Mouse (Mus musculus): ENCODE results near the gene Ankrd27. TPM values are rescaled to one million over a fixed set of nuclear protein-coding genes. Genes with fewer than 3 reads are reported as not detected.

Ankrd27 gene
- polyA plus RNA-seq, 1 experiment from 2014 or later = 19.2 TPM

- H3K36me3 ChIP-seq = peaks cover 88% of the 10 kb centered on the region
- H3K4me1 ChIP-seq (replicated peaks) = no peaks in the 10 kb centered on the region
- no peaks in the 10 kb centered on the region for H3K27me3 ChIP-seq
- ATAC-seq (ENCODE audit: low FRiP score) = no peak
- H3K4me3 ChIP-seq = no peak overlapping the region
- H3K9ac ChIP-seq = no peak overlapping the region
- WGBS = 94% methylated on average over 10 of the region's 10 CpGs
- no peaks in the 10 kb centered on the region for H3K9me3 ChIP-seq
- H3K4me2 ChIP-seq = no peak overlapping the region
- no peak overlapping the region for H3K27ac ChIP-seq
Measured at GRCm38 (mm10) chr7:35622626-35623025, 36.6 kb downstream of the Ankrd27 start.

GRCm38 (mm10) chr7:35626038-35626437 lies 40.0 kb downstream of the Ankrd27 start:
- H3K4me2 ChIP-seq = no peak overlapping the region
- H3K27ac ChIP-seq = no peak overlapping the region
- H3K4me1 ChIP-seq (replicated peaks) = no peaks in the 10 kb centered on the region
- H3K9ac ChIP-seq = no peak overlapping the region
- 96% methylated on average over 5 of the region's 5 CpGs for WGBS
- H3K4me3 ChIP-seq = no peak overlapping the region
- H3K36me3 ChIP-seq = peaks cover 85% of the 10 kb centered on the region
- no peaks in the 10 kb centered on the region for H3K27me3 ChIP-seq
- ATAC-seq (ENCODE audit: low FRiP score) = no peak
- no peaks in the 10 kb centered on the region for H3K9me3 ChIP-seq

GRCm38 (mm10) chr7:35627371-35627770 lies 41.3 kb downstream of the Ankrd27 start:
- H3K27ac ChIP-seq = no peak overlapping the region
- no peak overlapping the region for H3K4me2 ChIP-seq
- no peak overlapping the region for H3K9ac ChIP-seq
- ATAC-seq (ENCODE audit: low FRiP score) = no peak
- 92% methylated on average over 10 of the region's 10 CpGs for whole genome bisulfite sequencing
- no peaks in the 10 kb centered on the region for H3K4me1 ChIP-seq (replicated peaks)
- H3K27me3 ChIP-seq = no peaks in the 10 kb centered on the region
- H3K4me3 ChIP-seq = no peak overlapping the region
- H3K9me3 ChIP-seq = no peaks in the 10 kb centered on the region
- peaks cover 82% of the 10 kb centered on the region for H3K36me3 ChIP-seq

- 71% methylated on average over 5 of the region's 5 CpGs for WGBS
- Histone ChIP-seq H3K9me3 (no peaks in the 10 kb centered on the region), H3K36me3 (peaks cover 77% of the 10 kb centered on the region)
Measured at GRCm38 (mm10) chr7:35628496-35628895, 42.5 kb downstream of the Ankrd27 start.

GRCm38 (mm10) chr7:35636229-35636628 lies 50.2 kb downstream of the Ankrd27 start:
- Histone ChIP-seq H3K27ac (no peak overlapping the region), H3K4me2 (no peak overlapping the region), H3K9ac (no peak overlapping the region), H3K9me3 (no peaks in the 10 kb centered on the region), H3K4me1 (replicated peaks) (no peaks in the 10 kb centered on the region), H3K36me3 (peaks cover 67% of the 10 kb centered on the region), H3K4me3 (no peak overlapping the region), H3K27me3 (no peaks in the 10 kb centered on the region)
- WGBS = 73% methylated on average over 6 of the region's 6 CpGs
- no peak for ATAC-seq (ENCODE audit: low FRiP score)

More at GRCm38 (mm10) chr7:35628496-35628895, 42.5 kb downstream of the Ankrd27 start:
- H3K9ac ChIP-seq = no peak overlapping the region
- H3K27me3 ChIP-seq = no peaks in the 10 kb centered on the region
- H3K4me1 ChIP-seq (replicated peaks) = no peaks in the 10 kb centered on the region
- no peak overlapping the region for H3K27ac ChIP-seq
- ATAC-seq (ENCODE audit: low FRiP score) = no peak
- H3K4me3 ChIP-seq = no peak overlapping the region
- H3K4me2 ChIP-seq = no peak overlapping the region

GRCm38 (mm10) chr7:35636874-35637273 lies 50.8 kb downstream of the Ankrd27 start:
- 96% methylated on average over 9 of the region's 9 CpGs for WGBS
- Histone ChIP-seq H3K27ac (no peak overlapping the region), H3K36me3 (peaks cover 67% of the 10 kb centered on the region), H3K4me3 (no peak overlapping the region), H3K9me3 (no peaks in the 10 kb centered on the region), H3K27me3 (no peaks in the 10 kb centered on the region), H3K4me2 (no peak overlapping the region), H3K9ac (no peak overlapping the region), H3K4me1 (replicated peaks) (no peaks in the 10 kb centered on the region)
- ATAC-seq (ENCODE audit: low FRiP score) = no peak

GRCm38 (mm10) chr7:35640072-35640471 lies 54.0 kb downstream of the Ankrd27 start:
- no peaks in the 10 kb centered on the region for H3K9me3 ChIP-seq
- no peak overlapping the region for H3K4me3 ChIP-seq
- no peak overlapping the region for H3K4me2 ChIP-seq
- no peaks in the 10 kb centered on the region for H3K4me1 ChIP-seq (replicated peaks)
- no peak overlapping the region for H3K9ac ChIP-seq
- no peak overlapping the region for H3K27ac ChIP-seq
- WGBS = 82% methylated on average over 6 of the region's 6 CpGs
- H3K27me3 ChIP-seq = no peaks in the 10 kb centered on the region
- peaks cover 79% of the 10 kb centered on the region for H3K36me3 ChIP-seq
- ATAC-seq (ENCODE audit: low FRiP score) = no peak

GRCm38 (mm10) chr7:35646317-35647081 lies 60.5 kb downstream of the Ankrd27 start:
- ATAC-seq (ENCODE audit: low FRiP score) = peak; percentile 60
- no peaks in the 10 kb centered on the region for H3K27me3 ChIP-seq
- H3K9ac ChIP-seq = peak overlapping the region; percentile 95
- 10% methylated on average over 34 of the region's 34 CpGs for WGBS
- peak overlapping the region; percentile 88 for H3K27ac ChIP-seq
- peak overlapping the region; percentile 95 for H3K4me3 ChIP-seq
- H3K36me3 ChIP-seq = peaks cover 36% of the 10 kb centered on the region
- peak overlapping the region; percentile 78 for H3K4me2 ChIP-seq
- H3K4me1 ChIP-seq (replicated peaks) = peaks cover 13% of the 10 kb centered on the region
- H3K9me3 ChIP-seq = no peaks in the 10 kb centered on the region

GRCm38 (mm10) chr7:35647101-35647698 lies 61.2 kb downstream of the Ankrd27 start, which contains the start of gene Pdcd5:
TSS of gene Pdcd5 (minus strand) at chr7:35647521.
- H3K4me1 ChIP-seq (replicated peaks) = peaks cover 13% of the 10 kb centered on the region
- no peaks in the 10 kb centered on the region for H3K27me3 ChIP-seq
- peak within 1 kb of the TSS; percentile 95 for H3K9ac ChIP-seq
- no peaks in the 10 kb centered on the region for H3K9me3 ChIP-seq
- under 1% methylated on average over 60 of the region's 64 CpGs for WGBS
- peak; percentile 94 for ATAC-seq (ENCODE audit: low FRiP score)
- peak within 1 kb of the TSS; percentile 78 for H3K4me2 ChIP-seq
- H3K27ac ChIP-seq = peak within 1 kb of the TSS; percentile 88
- peak within 1 kb of the TSS; percentile 95 for H3K4me3 ChIP-seq
- H3K36me3 ChIP-seq = peaks cover 29% of the 10 kb centered on the region

- H3K27me3 ChIP-seq = no peaks in the 10 kb centered on the region
- no peaks in the 10 kb centered on the region for H3K9me3 ChIP-seq
- no peak overlapping the region for H3K4me3 ChIP-seq
- H3K27ac ChIP-seq = no peak overlapping the region
- no peak for ATAC-seq (ENCODE audit: low FRiP score)
- 63% methylated on average over 9 of the region's 9 CpGs for WGBS
- H3K4me2 ChIP-seq = no peak overlapping the region
- H3K36me3 ChIP-seq = peaks cover 17% of the 10 kb centered on the region
- no peak overlapping the region for H3K9ac ChIP-seq
- H3K4me1 ChIP-seq (replicated peaks) = peaks cover 13% of the 10 kb centered on the region
Measured at GRCm38 (mm10) chr7:35648239-35649069, 62.4 kb downstream of the Ankrd27 start.

- Histone ChIP-seq H3K27me3 (no peaks in the 10 kb centered on the region), H3K9me3 (no peaks in the 10 kb centered on the region), H3K4me1 (replicated peaks) (peaks cover 13% of the 10 kb centered on the region), H3K4me3 (no peak overlapping the region), H3K9ac (no peak overlapping the region), H3K36me3 (peaks cover 11% of the 10 kb centered on the region), H3K4me2 (no peak overlapping the region), H3K27ac (no peak overlapping the region)
- no peak for ATAC-seq (ENCODE audit: low FRiP score)
- WGBS = 40% methylated on average over 3 of the region's 3 CpGs
Measured at GRCm38 (mm10) chr7:35649071-35649470, 63.0 kb downstream of the Ankrd27 start.

- Histone ChIP-seq H3K4me2 (no peak overlapping the region), H3K4me3 (no peak overlapping the region), H3K27me3 (no peaks in the 10 kb centered on the region), H3K27ac (no peak overlapping the region), H3K4me1 (replicated peaks) (peaks cover 9% of the 10 kb centered on the region), H3K9me3 (no peaks in the 10 kb centered on the region), H3K36me3 (no peaks in the 10 kb centered on the region), H3K9ac (no peak overlapping the region)
- no peak for ATAC-seq (ENCODE audit: low FRiP score)
- WGBS = 73% methylated on average over 11 of the region's 11 CpGs
Measured at GRCm38 (mm10) chr7:35650716-35651410, 64.8 kb downstream of the Ankrd27 start.
